Mouse (Mus musculus) limb, embryonic 10.5 days (tissue): ENCODE data around the gene Cyp3a11. TPM values are rescaled to one million over a fixed set of nuclear protein-coding genes. Genes with fewer than 3 reads are reported as not detected.
"Not testable (repeated sequence)": the region's sequence is repeated elsewhere in the genome, so short reads cannot be mapped to it uniquely, and the experiment has no call there.

Source experiments
- DNase-seq: peaks from one replicate; pipeline ENCODE4 v3.0.0-alpha.2; 2017; ENCODE audit warnings: low spot score
- H3K27ac ChIP-seq: fragments of 300-500 bp; sonication (generic); 2 replicates; pipeline ENCODE4 v1.5.1; 2016; ENCODE audit warnings: mild to moderate bottlenecking
- H3K27me3 ChIP-seq: fragments of 300-500 bp; sonication (generic); 2 replicates; pipeline ENCODE4 v1.6.1; 2016; ENCODE audit warnings: low read depth, mild to moderate bottlenecking; ENCODE audit not compliant: poor library complexity, severe bottlenecking
- H3K36me3 ChIP-seq: fragments of 300-500 bp; sonication (generic); 2 replicates; pipeline ENCODE4 v1.6.1; 2016; ENCODE audit warnings: mild to moderate bottlenecking, moderate library complexity
- H3K4me1 ChIP-seq: fragments of 300-500 bp; sonication (generic); 2 replicates; pipeline ENCODE4 v1.6.1; 2016
- H3K4me3 ChIP-seq: fragments of 300-500 bp; sonication (generic); 2 replicates; pipeline ENCODE4 v1.5.1; 2016; ENCODE audit warnings: mild to moderate bottlenecking, moderate library complexity
- H3K9me3 ChIP-seq: fragments of 300-500 bp; sonication (generic); replicated peaks from 2 replicates; pipeline ENCODE4 v1.6.1; 2016; ENCODE audit warnings: mild to moderate bottlenecking
- WGBS: fragments of 180-500 bp; shearing (Covaris S2); methylation state at CpG from one replicate; pipeline ENCODE4 v1.1.7; 2016; 5-methylcytosine and 5-hydroxymethylcytosine counted together
- polyA plus RNA-seq: library from polyadenylated mRNA; unstranded; fragments of >200 nt; fragmentation: Nextera tagmentation; extraction: Ambion mirVana; gene quantifications from 2 replicates; pipeline ENCODE4 v1.2.1, GENCODE M21; 2016

Cyp3a11 gene
- polyA plus RNA-seq, result not detected in 2 replicates

GRCm38 (mm10) chr5:145879688-145880087 is at the start of gene Cyp3a11:
Gene Cyp3a11 (minus strand): TSS chr5:145879964.
- Histone ChIP-seq H3K4me1 (no peaks in the 10 kb centered on the region), H3K27ac (no peak within 1 kb of the TSS), H3K27me3 (no peaks in the 10 kb centered on the region), H3K36me3 (no peaks in the 10 kb centered on the region), H3K4me3 (no peak within 1 kb of the TSS), H3K9me3 (no peaks in the 10 kb centered on the region; the same call in 1 of the 2 replicates)
- 86% methylated on average over 3 of the region's 3 CpGs for WGBS
- no peak for DNase-seq

- Histone ChIP-seq H3K27ac (no peak overlapping the region), H3K4me1 (no peaks in the 10 kb centered on the region), H3K36me3 (no peaks in the 10 kb centered on the region), H3K27me3 (no peaks in the 10 kb centered on the region), H3K9me3 (peaks cover 9% of the 10 kb centered on the region; the same call in 1 of the 2 replicates), H3K4me3 (no peak overlapping the region)
- no peak for DNase-seq
Measured at GRCm38 (mm10) chr5:145912912-145913311, 33.1 kb upstream of the Cyp3a11 start.

GRCm38 (mm10) chr5:145911781-145912180 is 32.0 kb upstream of the Cyp3a11 start:
- Histone ChIP-seq H3K36me3 (no peaks in the 10 kb centered on the region), H3K4me1 (no peaks in the 10 kb centered on the region), H3K27ac (no peak overlapping the region), H3K27me3 (no peaks in the 10 kb centered on the region), H3K9me3 (peaks cover 15% of the 10 kb centered on the region), H3K4me3 (no peak overlapping the region)
- DNase-seq, result no peak

- not testable (repeated sequence) for H3K36me3 ChIP-seq, H3K4me1 ChIP-seq, DNase-seq, H3K4me3 ChIP-seq, H3K27ac ChIP-seq, H3K27me3 ChIP-seq
- 94% methylated on average over 2 of the region's 2 CpGs for WGBS
- H3K9me3 ChIP-seq, result peaks cover 18% of the 10 kb centered on the region
Measured at GRCm38 (mm10) chr5:145906937-145907336, 27.2 kb upstream of the Cyp3a11 start.

- no peak for DNase-seq
- Histone ChIP-seq H3K36me3 (no peaks in the 10 kb centered on the region), H3K27me3 (no peaks in the 10 kb centered on the region), H3K9me3 (peaks cover 14% of the 10 kb centered on the region), H3K4me1 (no peaks in the 10 kb centered on the region), H3K27ac (no peak overlapping the region), H3K4me3 (no peak overlapping the region)
- WGBS, result 90% methylated on average over 1 of the region's 1 CpGs
Measured at GRCm38 (mm10) chr5:145904535-145904934, 24.8 kb upstream of the Cyp3a11 start.

GRCm38 (mm10) chr5:145903349-145903748 is 23.6 kb upstream of the Cyp3a11 start:
- Histone ChIP-seq H3K9me3 (peaks cover 14% of the 10 kb centered on the region), H3K36me3 (no peaks in the 10 kb centered on the region), H3K27ac (no peak overlapping the region), H3K4me3 (no peak overlapping the region), H3K4me1 (no peaks in the 10 kb centered on the region), H3K27me3 (no peaks in the 10 kb centered on the region)
- 95% methylated on average over 1 of the region's 1 CpGs for WGBS
- DNase-seq, result no peak

- H3K27me3 ChIP-seq, result no peaks in the 10 kb centered on the region
- H3K27ac ChIP-seq, result no peak overlapping the region
- H3K9me3 ChIP-seq, result peaks cover 6% of the 10 kb centered on the region; the same call in 1 of the 2 replicates
- no peak overlapping the region for H3K4me3 ChIP-seq
- no peaks in the 10 kb centered on the region for H3K36me3 ChIP-seq
- 62% methylated on average over 2 of the region's 2 CpGs for WGBS
- DNase-seq, result no peak
- no peaks in the 10 kb centered on the region for H3K4me1 ChIP-seq
Measured at GRCm38 (mm10) chr5:145900436-145900990, 20.7 kb upstream of the Cyp3a11 start.

GRCm38 (mm10) chr5:145897271-145897670 is 17.5 kb upstream of the Cyp3a11 start:
- H3K9me3 ChIP-seq, result no peaks in the 10 kb centered on the region; the same call in 1 of the 2 replicates
- WGBS, result 78% methylated on average over 1 of the region's 1 CpGs
- H3K4me1 ChIP-seq, result no peaks in the 10 kb centered on the region
- H3K4me3 ChIP-seq, result no peak overlapping the region
- DNase-seq, result no peak
- no peak overlapping the region for H3K27ac ChIP-seq
- H3K36me3 ChIP-seq, result no peaks in the 10 kb centered on the region
- H3K27me3 ChIP-seq, result no peaks in the 10 kb centered on the region

GRCm38 (mm10) chr5:145881207-145881606 is 1.4 kb upstream of the Cyp3a11 start:
- no peak for DNase-seq
- Histone ChIP-seq H3K4me1 (no peaks in the 10 kb centered on the region), H3K36me3 (no peaks in the 10 kb centered on the region), H3K27me3 (no peaks in the 10 kb centered on the region), H3K4me3 (no peak overlapping the region), H3K9me3 (peaks cover 5% of the 10 kb centered on the region; the same call in 1 of the 2 replicates), H3K27ac (no peak overlapping the region)

- H3K4me1 ChIP-seq, H3K4me3 ChIP-seq, H3K36me3 ChIP-seq, H3K27ac ChIP-seq, H3K27me3 ChIP-seq, H3K9me3 ChIP-seq, DNase-seq: not testable (repeated sequence)
Measured at GRCm38 (mm10) chr5:145867433-145867832, 12.3 kb downstream of the Cyp3a11 start.

GRCm38 (mm10) chr5:145805796-145806195 is 74.0 kb downstream of the Cyp3a11 start, which contains the start of gene Cyp3a44:
Gene Cyp3a44 (minus strand): TSS chr5:145805874.
- not testable (repeated sequence) for H3K36me3 ChIP-seq, H3K4me3 ChIP-seq, H3K9me3 ChIP-seq, H3K27me3 ChIP-seq, H3K27ac ChIP-seq, H3K4me1 ChIP-seq, DNase-seq
- 86% methylated on average over 2 of the region's 2 CpGs for WGBS

Other genes with a start within 250 kb of the Cyp3a11 start
- not detected in 2 replicates for gene Cyp3a41a, start 159.8 kb downstream of the Cyp3a11 start, polyA plus RNA-seq
- gene Cyp3a44, start 74.1 kb downstream of the Cyp3a11 start, polyA plus RNA-seq, result not detected in 2 replicates
- not detected in 2 replicates for gene Cyp3a25, start 129.7 kb upstream of the Cyp3a11 start, polyA plus RNA-seq
- not detected in 2 replicates for gene Cyp3a59, start 199.3 kb upstream of the Cyp3a11 start, polyA plus RNA-seq